Mouse (Mus musculus) left cerebral cortex, postnatal 25 days (tissue): Measurements from ENCODE around the gene AL607142.1. TPM values are rescaled to one million over a fixed set of nuclear protein-coding genes. Genes with fewer than 3 reads are reported as not detected.

Experiments
- DNase-seq, 2 experiments: peaks; one replicate each; pipeline ENCODE4 v3.0.0; 2022; ENCODE audit warnings: low spot score in 2 of 2, mixed read lengths in 1 of 2
- intact Hi-C: fragments of 180-260 bp; cut with DNase I; formaldehyde crosslinking; loops from one replicate; pipeline ENCODE4 v1.15.1; 2025
- total RNA-seq, 2 experiments: library from RNA; stranded (reverse); gene quantifications; 2 replicates each; pipeline ENCODE4 v1.2.3; 2021

The AL607142.1 gene
- total RNA-seq, 2 experiments from 2014 or later: not detected

GRCm38 (mm10) chr4:120083700-120084099 is 18.9 kb downstream of the AL607142.1 start:
- DNase-seq: no peak

GRCm38 (mm10) chr4:120089536-120089935 is 24.7 kb downstream of the AL607142.1 start:
- DNase-seq: no peak
- intact Hi-C loops: no loop called here

More at GRCm38 (mm10) chr4:120083700-120084099, 18.9 kb downstream of the AL607142.1 start:
- intact Hi-C loops: no loop called here

GRCm38 (mm10) chr4:120091997-120092783 is 27.4 kb downstream of the AL607142.1 start:
- no peak for DNase-seq
- intact Hi-C loops: no loop called here

- DNase-seq: no peak
- intact Hi-C loops: no loop called here
These were observed 32.1 kb downstream of the AL607142.1 start for GRCm38 (mm10) chr4:120096935-120097334.

GRCm38 (mm10) chr4:120101186-120101585 is 36.4 kb downstream of the AL607142.1 start:
- intact Hi-C loops: loop anchor here (5.0 kb wide), 2 partner anchors 69 to 139 kb away; no protein-coding TSS in a partner anchor
- no peak for DNase-seq

DNA sequence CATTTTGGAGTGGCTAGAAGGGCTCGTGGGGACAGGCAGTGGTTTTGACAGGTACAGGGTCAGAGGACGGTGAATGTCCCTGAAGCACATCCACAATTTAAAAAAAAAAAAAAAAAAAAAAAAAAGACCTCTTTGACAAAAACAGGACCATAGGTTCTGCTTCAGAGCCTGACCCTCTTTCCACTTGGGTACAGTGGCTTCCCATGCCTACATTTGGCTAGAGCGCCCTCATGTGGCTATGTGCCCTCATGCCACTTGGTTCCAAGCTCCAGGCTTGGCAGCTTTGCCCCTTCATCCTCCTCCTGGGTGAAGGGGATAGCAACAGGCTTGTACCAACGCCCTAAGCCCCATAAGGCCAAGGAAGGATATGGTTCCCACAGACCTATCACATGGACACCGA is 39.8 kb downstream of the AL607142.1 start:
- DNase-seq: peak; percentile 66 to 68
- intact Hi-C loops: loop anchor here (2.0 to 5.0 kb wide), 3 partner anchors 72 to 186 kb away; no protein-coding TSS in a partner anchor

- intact Hi-C loops: no loop called here
These were observed 41.6 kb downstream of the AL607142.1 start for GRCm38 (mm10) chr4:120106362-120106761.

DNA sequence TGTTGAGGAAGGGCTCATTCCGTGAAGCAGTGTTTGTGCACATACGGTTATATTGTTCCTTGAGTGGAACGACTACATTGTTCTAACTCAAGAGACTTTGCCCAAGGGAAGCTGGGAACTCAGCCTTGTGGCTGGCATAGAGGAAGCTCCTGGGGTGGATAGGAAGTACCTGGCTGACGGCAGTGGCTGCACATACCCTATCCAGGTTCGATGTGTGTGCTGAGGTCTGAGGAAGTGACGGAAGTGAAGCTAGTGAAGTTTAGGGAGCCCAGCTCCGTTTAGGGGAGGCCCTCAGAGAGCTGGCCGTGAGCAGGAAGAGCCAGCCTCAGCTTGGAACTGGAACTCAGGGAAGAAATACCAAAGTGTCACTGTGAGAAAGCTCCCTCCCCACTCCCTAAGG is 43.0 kb downstream of the AL607142.1 start:
- intact Hi-C loops: no loop called here
- no peak for DNase-seq

More at GRCm38 (mm10) chr4:120106362-120106761, 41.6 kb downstream of the AL607142.1 start:
- no peak for DNase-seq

GRCm38 (mm10) chr4:120115516-120115915 is 50.7 kb downstream of the AL607142.1 start:
- no peak for DNase-seq
- intact Hi-C loops: no loop called here

GRCm38 (mm10) chr4:120116312-120116711 is 51.5 kb downstream of the AL607142.1 start:
- intact Hi-C loops: no loop called here
- peak in 1 of 2 experiments; percentile 72 for DNase-seq

DNA sequence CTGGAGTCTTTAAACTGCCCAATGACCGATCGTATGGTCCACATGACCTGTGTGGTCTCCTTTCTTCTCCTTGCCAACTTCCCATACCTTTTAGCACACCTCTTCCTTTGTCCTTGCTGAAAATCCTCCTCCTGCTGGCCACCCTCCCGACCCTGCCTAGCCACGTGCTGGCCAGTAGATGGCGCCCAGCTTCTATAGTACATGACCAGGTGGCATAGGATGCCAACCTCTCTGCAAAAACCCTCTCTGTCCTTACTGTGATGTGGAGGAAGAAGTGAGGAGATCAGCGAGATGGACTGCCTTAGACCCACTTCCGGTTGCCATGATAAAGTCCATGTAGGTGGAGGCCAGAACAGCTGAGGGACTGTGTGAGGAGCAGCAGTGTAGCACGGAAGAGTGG is 55.5 kb downstream of the AL607142.1 start:
- peak in 1 of 2 experiments; percentile 68 for DNase-seq
- intact Hi-C loops: loop anchor here (5.0 kb wide), 1 partner anchor 252 kb away; no protein-coding TSS in a partner anchor

- no peak for DNase-seq
- intact Hi-C loops: loop anchor here (5.0 kb wide), 2 partner anchors 248 to 492 kb away; no protein-coding TSS in a partner anchor
These were observed 59.9 kb downstream of the AL607142.1 start for GRCm38 (mm10) chr4:120124656-120125055.

- intact Hi-C loops: loop anchor here (5.0 kb wide), 1 partner anchor 494 kb away; no protein-coding TSS in a partner anchor
- DNase-seq: peak; percentile 58 to 83
These were observed 61.3 kb downstream of the AL607142.1 start for GRCm38 (mm10) chr4:120126047-120126446.

- intact Hi-C loops: loop anchor here (5.0 kb wide), 1 partner anchor 495 kb away; no protein-coding TSS in a partner anchor
- DNase-seq: no peak
These were observed 62.5 kb downstream of the AL607142.1 start for GRCm38 (mm10) chr4:120127333-120127732.

- peak in 1 of 2 experiments; percentile 81 for DNase-seq
- intact Hi-C loops: loop anchor here (5.0 kb wide), 1 partner anchor 496 kb away; no protein-coding TSS in a partner anchor
These were observed 63.2 kb downstream of the AL607142.1 start for GRCm38 (mm10) chr4:120128033-120128432.

DNA sequence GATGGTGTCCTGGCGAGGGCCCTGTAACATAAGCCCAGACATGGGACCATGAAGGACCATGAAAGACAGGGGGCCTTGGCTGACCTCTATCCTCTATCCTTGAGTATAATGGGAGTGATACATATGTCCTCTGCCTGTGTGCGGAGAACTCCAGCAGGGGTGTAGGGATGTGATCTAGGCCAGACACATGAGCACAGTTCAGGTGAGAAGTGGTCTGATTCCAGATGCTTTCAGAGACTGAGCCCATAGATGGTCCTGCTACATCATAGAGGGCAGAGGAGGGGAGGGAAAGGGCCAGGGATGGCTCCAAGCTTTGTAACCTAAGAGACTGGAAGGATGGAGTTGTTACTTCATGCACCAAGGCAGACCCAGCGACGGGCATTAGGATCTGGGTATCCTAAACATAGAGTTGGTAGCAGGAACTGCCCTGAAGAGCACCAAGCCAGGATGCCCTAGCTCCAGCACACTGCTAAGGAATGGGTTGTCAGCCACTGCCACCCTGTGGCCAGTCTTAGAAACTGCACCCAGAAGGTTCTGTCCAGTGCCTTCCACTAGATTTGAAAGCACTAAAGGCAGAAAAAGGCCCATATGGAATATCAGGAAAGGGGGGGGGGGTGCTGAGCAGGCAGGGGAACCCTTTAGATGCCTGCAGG is 64.6 kb downstream of the AL607142.1 start:
- intact Hi-C loops: loop anchor here (5.0 kb wide), 1 partner anchor 497 kb away; no protein-coding TSS in a partner anchor
- DNase-seq: peak; percentile 57 to 66

DNA sequence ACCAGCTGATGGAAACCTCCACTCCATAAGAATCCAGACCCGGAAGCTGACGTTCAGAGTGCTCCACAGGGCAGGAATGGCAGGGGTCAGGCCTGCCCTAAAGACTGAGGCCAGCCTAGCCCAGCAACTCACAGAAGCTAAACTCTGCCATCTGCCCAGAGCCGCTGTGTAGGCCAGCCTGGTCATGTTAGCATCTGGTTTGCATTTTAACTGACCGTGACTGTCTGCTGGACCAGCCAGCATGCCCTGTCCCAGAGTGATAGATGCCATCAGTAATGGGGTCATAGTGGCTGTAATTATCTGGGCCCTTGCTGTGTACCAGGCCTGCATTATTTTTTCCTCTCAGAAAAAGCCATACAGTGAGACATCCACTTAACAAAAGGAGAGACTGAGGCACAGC is 66.1 kb downstream of the AL607142.1 start:
- no peak for DNase-seq

GRCm38 (mm10) chr4:120131441-120132220 is 66.8 kb downstream of the AL607142.1 start:
- no peak for DNase-seq
- intact Hi-C loops: no loop called here

More for the DNA sequence above, 66.1 kb downstream of the AL607142.1 start:
- intact Hi-C loops: no loop called here

DNA sequence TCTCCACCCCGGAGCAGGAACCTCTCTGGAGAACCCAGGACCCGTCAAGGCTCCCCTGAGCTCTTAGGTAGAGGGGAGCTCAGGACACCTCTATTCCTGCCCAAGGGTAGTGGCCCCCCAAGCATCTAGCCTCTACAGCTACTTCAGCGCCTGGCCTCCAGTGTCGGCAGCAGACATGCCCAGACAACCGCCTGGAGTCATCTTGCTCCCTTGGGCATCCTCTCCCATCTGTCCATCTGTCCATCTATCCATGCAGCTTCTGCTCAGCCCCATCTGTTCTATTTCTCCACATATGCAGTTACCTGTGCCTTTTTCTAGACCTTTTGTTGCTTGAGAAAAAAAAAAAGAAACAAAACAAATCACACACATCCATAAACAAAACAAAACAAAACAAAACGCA is 69.4 kb downstream of the AL607142.1 start:
- no peak for DNase-seq
- intact Hi-C loops: no loop called here
